Mouse (Mus musculus) macrophage (primary cell): ENCODE results near the gene Txn1. TPM values are rescaled to one million over a fixed set of nuclear protein-coding genes. Genes with fewer than 3 reads are reported as not detected.

Experiments used
- H3K27ac ChIP-seq: fragments of 350-480 bp; formaldehyde crosslinking; 2 replicates; pipeline ENCODE4 v1.9.0; 2021
- H3K36me3 ChIP-seq: fragments of 350-480 bp; formaldehyde crosslinking; 2 replicates; pipeline ENCODE4 v1.9.0; 2021; ENCODE audit errors: inconsistent target
- H3K4me3 ChIP-seq: fragments of 350-480 bp; formaldehyde crosslinking; 2 replicates; pipeline ENCODE4 v1.9.0; 2021; ENCODE audit errors: inconsistent target
- H3K79me2 ChIP-seq: fragments of 350-480 bp; formaldehyde crosslinking; 2 replicates; pipeline ENCODE4 v1.9.0; 2021; ENCODE audit errors: inconsistent target
- WGBS: methylation state at CpG from one replicate; pipeline ENCODE4 v1.1.7; 2026; ENCODE audit warnings: inconsistent platforms; ENCODE audit not compliant: missing documents; 5-methylcytosine and 5-hydroxymethylcytosine counted together
- polyA plus RNA-seq: library from polyadenylated mRNA; stranded (reverse); fragments of 250-400 nt; gene quantifications from 3 replicates; pipeline ENCODE4 v1.2.4, GENCODE M21; 2018; ENCODE audit warnings: inconsistent platforms

The Txn1 gene
- polyA plus RNA-seq, 1 experiment from 2014 or later = 110 TPM

DNA sequence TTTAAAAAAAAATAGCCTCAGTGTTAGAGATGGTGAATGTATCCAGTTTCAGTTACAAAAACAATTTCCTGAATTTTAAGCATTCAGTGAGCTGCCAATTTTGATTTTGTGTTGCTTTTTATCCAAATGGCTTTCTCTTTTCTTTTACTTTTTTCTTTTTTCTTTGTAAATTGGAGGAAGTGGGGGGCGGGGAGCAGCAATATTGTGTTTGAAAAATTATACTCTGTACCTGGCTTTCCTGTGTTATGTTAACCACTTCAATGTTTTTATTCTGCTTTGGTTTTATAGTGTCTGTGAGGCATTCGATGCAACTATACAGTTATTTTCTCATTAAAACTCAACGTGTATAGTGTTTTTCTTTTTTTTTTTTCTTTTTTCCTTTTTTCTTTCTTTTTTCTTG lies 59.6 kb downstream of the Txn1 start:
- Histone ChIP-seq H3K36me3 (no peaks in the 10 kb centered on the region), H3K27ac (no peak overlapping the region), H3K4me3 (no peak overlapping the region), H3K79me2 (no peaks in the 10 kb centered on the region)
- 65% methylated on average over 3 of the region's 3 CpGs for WGBS

DNA sequence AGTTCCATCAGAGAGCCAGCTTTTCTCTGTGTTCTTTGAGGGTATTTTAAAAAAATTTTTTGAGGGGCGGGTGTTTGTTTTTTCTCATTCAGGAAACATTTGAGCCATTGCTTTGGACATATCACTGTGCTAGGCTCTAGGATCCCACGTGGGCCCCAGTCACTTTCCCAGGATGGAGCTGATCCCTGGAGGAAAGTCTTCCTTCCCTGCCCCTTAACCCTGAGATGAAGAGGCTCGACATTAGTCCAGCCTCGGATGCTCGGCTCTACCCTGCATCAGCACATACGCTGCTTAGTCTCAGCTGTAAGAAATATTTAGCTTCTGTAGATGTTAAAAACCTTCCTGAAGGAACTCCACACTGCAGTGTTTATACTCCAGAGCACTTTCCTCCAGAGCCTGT lies 60.3 kb downstream of the Txn1 start:
- H3K36me3 ChIP-seq = no peaks in the 10 kb centered on the region
- WGBS = 87% methylated on average over 6 of the region's 6 CpGs
- no peak overlapping the region for H3K4me3 ChIP-seq
- no peaks in the 10 kb centered on the region for H3K79me2 ChIP-seq
- H3K27ac ChIP-seq = no peak overlapping the region

DNA sequence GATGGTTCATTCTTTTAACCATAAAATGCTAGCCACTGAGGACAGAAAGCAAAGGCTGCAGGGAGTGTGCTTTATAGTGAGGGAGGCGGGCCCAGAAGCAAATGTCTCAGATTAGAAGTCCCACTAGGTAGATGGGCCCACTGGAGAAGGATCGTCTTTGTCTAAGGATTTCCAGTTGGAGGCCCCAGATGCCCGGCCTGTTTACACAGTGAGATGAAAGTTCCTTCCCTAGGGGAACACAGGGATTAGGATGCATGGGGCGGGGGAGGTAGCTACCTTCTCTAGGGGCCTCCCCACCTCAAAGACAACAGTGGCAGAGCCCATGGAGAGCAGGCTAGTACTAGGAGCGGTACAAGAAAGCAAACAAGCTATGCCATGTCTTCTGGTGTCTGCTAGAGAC lies 61.1 kb downstream of the Txn1 start:
- Histone ChIP-seq H3K36me3 (no peaks in the 10 kb centered on the region), H3K27ac (no peak overlapping the region), H3K79me2 (no peaks in the 10 kb centered on the region), H3K4me3 (no peak overlapping the region)
- 86% methylated on average over 5 of the region's 5 CpGs for WGBS

Other genes with a start within 250 kb of the Txn1 start
- gene Akap2, start 238.8 kb downstream of the Txn1 start, polyA plus RNA-seq = 0.41 to 2.4 TPM (median 1.3 TPM) in 3 replicates
- not detected in 3 replicates for gene D630039A03Rik, start 40.1 kb downstream of the Txn1 start, polyA plus RNA-seq
- not detected in 3 replicates for gene Txndc8, start 52.7 kb upstream of the Txn1 start, polyA plus RNA-seq